Mouse (Mus musculus): Measurements from ENCODE around the gene Tspyl3. TPM values are rescaled to one million over a fixed set of nuclear protein-coding genes. Genes with fewer than 3 reads are reported as not detected.
A peak's percentile ranks its signal among the peaks of the same experiment; 100 is the strongest.

Gene Tspyl3
- total and polyA plus RNA-seq, 3 experiments, result 4.3 to 47.3 (median 9.8) TPM

GRCm38 (mm10) chr2:153199114-153199513 lies 26.1 kb downstream of the Tspyl3 start (continued):
- TF ChIP-seq EP300 (IDR thresholded peaks at IDR 0.05; ENCODE audit: low read depth in 1 of 2, low read length in 2 of 2), result peak; percentile 64 to 81
- no peak for TF ChIP-seq SMC3 (IDR thresholded peaks at IDR 0.05; ENCODE audit: low read depth, low read length)
- no peak for TF ChIP-seq MYB (IDR thresholded peaks at IDR 0.05; ENCODE audit: low read depth, low read length)
- no peak for TF ChIP-seq USF2 (IDR thresholded peaks at IDR 0.05; ENCODE audit: borderline replicate concordance in 1 of 2, insufficient read depth in 1 of 2, low read depth in 1 of 2, low read length in 2 of 2)
- TF ChIP-seq TBP (IDR thresholded peaks at IDR 0.05; ENCODE audit: low read depth, low read length), result no peak
- no peak for TF ChIP-seq ZNF384 (IDR thresholded peaks at IDR 0.05; ENCODE audit: low read depth, low read length)
- no peak for TF ChIP-seq E2F4 (IDR thresholded peaks at IDR 0.05; ENCODE audit: borderline replicate concordance, low read depth, low read length)
- TF ChIP-seq JUND (IDR thresholded peaks at IDR 0.05; ENCODE audit: low read depth, low read length), result no peak
- TF ChIP-seq ZKSCAN1 (IDR thresholded peaks at IDR 0.05; ENCODE audit: low read depth, low read length), result no peak
- peak; percentile 33; the same call in 1 of the 2 replicates for TF ChIP-seq ELF1 (IDR thresholded peaks at IDR 0.05; ENCODE audit: low read depth, low read length)
- TF ChIP-seq NRF1 (IDR thresholded peaks at IDR 0.05; ENCODE audit: insufficient read depth, low read depth, low read length, poor library complexity, severe bottlenecking), result no peak
- TF ChIP-seq TCF12 (IDR thresholded peaks at IDR 0.05; ENCODE audit: low read depth, low read length), result 0 out of 2 replicates have a peak, but pooled peaks have one; percentile 18
- TF ChIP-seq GABPA (IDR thresholded peaks at IDR 0.05; ENCODE audit: low read depth, low read length), result no peak
- TF ChIP-seq USF1 (IDR thresholded peaks at IDR 0.05; ENCODE audit: low read depth, low read length), result no peak
- 0 out of 2 replicates have a peak, but pooled peaks have one; percentile 12 for TF ChIP-seq TAL1 (IDR thresholded peaks at IDR 0.05; ENCODE audit: low read length)
- no peak for TF ChIP-seq KAT2A (conservative IDR thresholded peaks at IDR 0.05; ENCODE audit: low read depth, low read length)

- H3K79me2 ChIP-seq (ENCODE audit: control insufficient read depth, insufficient read depth, low read length, poor library complexity), result no peaks in the 10 kb centered on the region
- peaks cover 11 to 33% of the 10 kb centered on the region in 2 experiments for H3K4me1 ChIP-seq (ENCODE audit: control insufficient read depth in 1 of 2, insufficient read depth in 2 of 2, low read length in 2 of 2)
- TF ChIP-seq ETS1 (IDR thresholded peaks at IDR 0.05; ENCODE audit: low read depth, low read length) (no peak), KAT2A (conservative IDR thresholded peaks at IDR 0.05; ENCODE audit: low read depth, low read length) (no peak), EP300 (IDR thresholded peaks at IDR 0.05; ENCODE audit: low read depth in 1 of 2, low read length in 2 of 2) (no peak), USF1 (IDR thresholded peaks at IDR 0.05; ENCODE audit: low read depth, low read length) (no peak), MAFK (IDR thresholded peaks at IDR 0.05; ENCODE audit: borderline replicate concordance, low read depth, low read length) (no peak), UBTF (IDR thresholded peaks at IDR 0.05; ENCODE audit: borderline replicate concordance, insufficient read depth, low read depth, low read length) (no peak), ELF1 (IDR thresholded peaks at IDR 0.05; ENCODE audit: low read depth, low read length) (no peak), MEF2A (IDR thresholded peaks at IDR 0.05; ENCODE audit: extremely low read depth, insufficient replicate concordance, low read depth, low read length, poor library complexity, severe bottlenecking) (no peak), MAZ (IDR thresholded peaks at IDR 0.05; ENCODE audit: low read depth, low read length) (no peak), GATA1 (IDR thresholded peaks at IDR 0.05; ENCODE audit: low read depth, low read length) (no peak), CHD2 (IDR thresholded peaks at IDR 0.05; ENCODE audit: low read length) (no peak), POLR2A (IDR thresholded peaks at IDR 0.05; ENCODE audit: control insufficient read depth in 1 of 2, insufficient read depth in 1 of 2, low read depth in 1 of 2, low read length in 2 of 2, poor library complexity in 1 of 2) (no peak), ZMIZ1 (IDR thresholded peaks at IDR 0.05; ENCODE audit: low read depth, low read length) (no peak), SIN3A (IDR thresholded peaks at IDR 0.05; ENCODE audit: low read length) (no peak), ZKSCAN1 (IDR thresholded peaks at IDR 0.05; ENCODE audit: low read depth, low read length) (no peak), MYB (IDR thresholded peaks at IDR 0.05; ENCODE audit: low read depth, low read length) (no peak), SMC3 (IDR thresholded peaks at IDR 0.05; ENCODE audit: low read depth, low read length) (no peak), BHLHE40 (IDR thresholded peaks at IDR 0.05; ENCODE audit: borderline replicate concordance, low read depth, low read length) (no peak), RAD21 (IDR thresholded peaks at IDR 0.05; ENCODE audit: low read depth, low read length) (no peak)
- H3K27me3 ChIP-seq (ENCODE audit: control insufficient read depth in 1 of 2, insufficient read depth in 2 of 2, low read length in 2 of 2), result no peaks in the 10 kb centered on the region
- 0 out of 2 replicates have a peak overlapping the region, but pooled peaks have one; percentile 25 for H3K9ac ChIP-seq (ENCODE audit: control insufficient read depth, low read depth, low read length, poor library complexity, severe bottlenecking)
- H3K36me3 ChIP-seq (ENCODE audit: control insufficient read depth in 1 of 2, insufficient read depth in 2 of 2, low read length in 2 of 2), result peaks cover 0 to 29% of the 10 kb centered on the region in 2 experiments; a peak in 2 of 4 replicates
- no peaks in the 10 kb centered on the region for H3K9me3 ChIP-seq (replicated peaks; ENCODE audit: insufficient read depth, low read length)
- peak overlapping the region; percentile 56 for H3K27ac ChIP-seq (ENCODE audit: control insufficient read depth, low read depth, low read length)
- H3K4me3 ChIP-seq (ENCODE audit: control insufficient read depth in 1 of 2, insufficient read depth in 1 of 2, low read depth in 2 of 2, low read length in 2 of 2), result no peak overlapping the region
- no peak for DNase-seq (ENCODE audit: low read depth, low spot score)
Observed at GRCm38 (mm10) chr2:153198485-153198884, 26.8 kb downstream of the Tspyl3 start.
